Mouse (Mus musculus) small intestine, adult 2 months (tissue): Measurements from ENCODE around the gene Cbln1.

Experiments
- CTCF ChIP-seq: fragments of 200-500 bp; IDR thresholded peaks from 2 replicates; pipeline ENCODE4 v1.5.1; 2012; ENCODE audit warnings: low read depth, mild to moderate bottlenecking, control low read depth, inconsistent platforms, low read length, moderate library complexity, mixed read lengths; ENCODE audit not compliant: insufficient replicate concordance, insufficient read length; ENCODE audit errors: extremely low read depth
- POLR2A ChIP-seq: fragments of 200-500 bp; IDR thresholded peaks from 2 replicates; pipeline ENCODE4 v1.6.1; 2012; ENCODE audit warnings: low read depth, mild to moderate bottlenecking, control low read depth, inconsistent platforms, low read length, moderate library complexity

DNA sequence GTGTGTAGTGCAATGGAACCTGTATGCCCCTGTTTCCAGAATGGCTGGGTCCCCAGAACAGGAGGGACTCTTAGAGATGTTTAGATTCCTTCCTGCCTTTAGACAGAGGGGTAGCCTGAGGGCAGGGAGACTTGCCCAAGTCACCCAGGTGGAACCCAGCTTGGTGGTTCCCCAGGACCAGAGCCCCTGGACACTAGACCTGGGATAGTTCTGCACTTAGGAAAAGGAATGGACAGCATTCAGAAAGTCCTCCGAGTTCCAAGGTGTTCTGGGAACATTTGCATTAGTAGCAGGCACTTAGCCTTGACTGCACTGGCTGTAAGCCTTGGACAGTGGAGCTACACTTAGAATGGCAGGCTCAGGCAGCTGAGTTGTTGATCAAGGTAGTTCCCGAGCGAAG is 4.5 kb downstream of the Cbln1 start:
- no peak for TF ChIP-seq CTCF
- no peak for TF ChIP-seq POLR2A
